Mouse (Mus musculus) layer of hippocampus, adult 9-11 months (tissue): Measurements from ENCODE around the gene Dnajc4.
"Not testable (repeated sequence)": the region's sequence is repeated elsewhere in the genome, so short reads cannot be mapped to it uniquely, and the experiment has no call there.

Source experiments
- DNase-seq: peaks from one replicate; pipeline ENCODE4 v3.0.0; 2022

Gene Dnajc4

GRCm38 (mm10) chr19:6994489-6994888 lies 2.1 kb upstream of the Dnajc4 start:
- peak; percentile 2 for DNase-seq

GRCm38 (mm10) chr19:6994002-6994401 lies 1.6 kb upstream of the Dnajc4 start:
- peak; percentile 3 for DNase-seq

GRCm38 (mm10) chr19:6993011-6993770 lies 819 bp upstream of the Dnajc4 start:
- no peak for DNase-seq

- not testable (repeated sequence) for DNase-seq
Measured at GRCm38 (mm10) chr19:6991166-6991565, 1.2 kb downstream of the Dnajc4 start.

GRCm38 (mm10) chr19:6990712-6991111 lies 1.7 kb downstream of the Dnajc4 start:
- no peak for DNase-seq

- DNase-seq: no peak
Measured at GRCm38 (mm10) chr19:6989251-6989650, 3.1 kb downstream of the Dnajc4 start.

GRCm38 (mm10) chr19:6987904-6988285 lies 4.5 kb downstream of the Dnajc4 start:
- DNase-seq: no peak

GRCm38 (mm10) chr19:6987061-6987903 lies 5.1 kb downstream of the Dnajc4 start, which contains the start of gene Vegfb:
TSS of gene Vegfb (minus strand) at chr19:6987651.
- DNase-seq: no peak

- no peak for DNase-seq
Measured at GRCm38 (mm10) chr19:6985951-6986708, 6.2 kb downstream of the Dnajc4 start.

- no peak for DNase-seq
Measured at GRCm38 (mm10) chr19:6985300-6985699, 7.1 kb downstream of the Dnajc4 start.

GRCm38 (mm10) chr19:6983621-6984020 lies 8.8 kb downstream of the Dnajc4 start:
- DNase-seq: no peak

GRCm38 (mm10) chr19:6981465-6981864 lies 10.9 kb downstream of the Dnajc4 start:
- DNase-seq: no peak

- peak; percentile 99 for DNase-seq
Measured at GRCm38 (mm10) chr19:6980381-6981093, 11.8 kb downstream of the Dnajc4 start, which contains the start of gene Fkbp2. TSS of gene Fkbp2 (minus strand) at chr19:6980501.

- peak; percentile 100 for DNase-seq
Measured at GRCm38 (mm10) chr19:6979486-6980380, 12.6 kb downstream of the Dnajc4 start.

GRCm38 (mm10) chr19:6979001-6979479 lies 13.3 kb downstream of the Dnajc4 start:
- peak; percentile 78 for DNase-seq

- DNase-seq: no peak
Measured at GRCm38 (mm10) chr19:6978639-6978974, 13.8 kb downstream of the Dnajc4 start.

- no peak for DNase-seq
Measured at GRCm38 (mm10) chr19:6977759-6978638, 14.4 kb downstream of the Dnajc4 start.

- peak; percentile 82 for DNase-seq
Measured at GRCm38 (mm10) chr19:6975537-6976521, 16.5 kb downstream of the Dnajc4 start, which contains the start of gene Plcb3. TSS of gene Plcb3 (minus strand) at chr19:6976470.
